Mouse (Mus musculus) retina, postnatal 7 days (tissue): ENCODE data around the gene Cacna2d4.
"Not testable (repeated sequence)": the region's sequence is repeated elsewhere in the genome, so short reads cannot be mapped to it uniquely, and the experiment has no call there.

ENCODE experiments used
- DNase-seq: peaks from one replicate; pipeline ENCODE4 v3.0.0-alpha.2; 2012; ENCODE audit warnings: low read depth, low spot score

Cacna2d4 gene

DNA sequence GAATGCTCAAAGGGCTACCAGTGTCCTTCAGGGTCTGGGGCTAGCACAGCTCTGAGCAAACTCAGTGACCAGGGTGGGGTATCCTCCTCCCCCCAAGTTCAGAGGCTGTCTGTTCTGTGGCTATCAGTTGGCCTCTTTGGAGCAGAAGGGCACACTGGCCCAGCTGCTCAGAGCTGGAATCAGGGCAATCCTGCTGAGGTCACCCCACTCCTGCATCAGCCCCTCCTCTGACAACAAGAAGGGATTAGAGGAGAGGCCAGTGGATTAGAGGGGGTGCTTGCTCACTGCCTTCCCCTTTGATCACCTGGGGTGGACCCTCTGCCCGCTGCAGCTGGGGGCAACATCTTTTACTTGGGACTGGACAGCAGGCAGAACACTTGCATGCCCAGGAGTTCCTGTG is at the start of gene Cacna2d4:
TSS of gene Cacna2d4 (plus strand) at position 286 of the 400 bp plus-strand sequence.
- peak; percentile 69 for DNase-seq

- DNase-seq, result peak; percentile 14
These were observed 49.7 kb upstream of the Cacna2d4 start for GRCm38 (mm10) chr6:119186658-119187057.

GRCm38 (mm10) chr6:119187631-119188030 is 48.7 kb upstream of the Cacna2d4 start:
- no peak for DNase-seq

- no peak for DNase-seq
These were observed 44.8 kb upstream of the Cacna2d4 start for GRCm38 (mm10) chr6:119191478-119191877.

DNA sequence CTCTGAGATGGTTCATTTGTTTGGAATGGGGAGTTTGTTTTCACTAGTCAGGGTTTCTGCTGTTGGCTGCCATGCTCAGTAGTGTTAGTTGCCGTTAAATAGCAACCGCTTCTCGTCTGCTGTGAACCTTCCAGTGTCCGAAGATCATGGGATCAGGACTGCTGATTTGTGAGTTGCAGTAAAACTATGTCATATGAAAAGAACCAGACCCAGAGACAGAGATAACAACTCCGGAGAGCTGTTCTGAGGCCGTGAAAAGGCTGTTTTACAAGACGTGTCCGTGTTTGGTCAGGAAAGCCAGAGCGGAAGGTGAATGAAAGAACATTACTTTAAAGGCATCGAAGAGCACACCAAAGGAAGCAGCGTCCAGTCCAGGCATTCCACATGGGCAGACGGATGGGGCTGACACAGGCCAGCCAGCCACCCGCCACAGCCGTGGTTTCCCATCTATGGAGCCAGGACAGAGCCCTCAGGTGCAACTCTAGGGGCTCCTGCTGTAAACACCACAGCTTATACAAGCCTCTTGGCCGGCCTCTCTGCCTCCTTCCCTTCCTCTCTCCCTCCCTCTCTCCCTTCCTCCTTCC is 42.7 kb upstream of the Cacna2d4 start:
- DNase-seq, result no peak

- no peak for DNase-seq
These were observed 42.2 kb upstream of the Cacna2d4 start for GRCm38 (mm10) chr6:119194161-119194560.

GRCm38 (mm10) chr6:119194601-119195000 is 41.7 kb upstream of the Cacna2d4 start:
- no peak for DNase-seq

DNA sequence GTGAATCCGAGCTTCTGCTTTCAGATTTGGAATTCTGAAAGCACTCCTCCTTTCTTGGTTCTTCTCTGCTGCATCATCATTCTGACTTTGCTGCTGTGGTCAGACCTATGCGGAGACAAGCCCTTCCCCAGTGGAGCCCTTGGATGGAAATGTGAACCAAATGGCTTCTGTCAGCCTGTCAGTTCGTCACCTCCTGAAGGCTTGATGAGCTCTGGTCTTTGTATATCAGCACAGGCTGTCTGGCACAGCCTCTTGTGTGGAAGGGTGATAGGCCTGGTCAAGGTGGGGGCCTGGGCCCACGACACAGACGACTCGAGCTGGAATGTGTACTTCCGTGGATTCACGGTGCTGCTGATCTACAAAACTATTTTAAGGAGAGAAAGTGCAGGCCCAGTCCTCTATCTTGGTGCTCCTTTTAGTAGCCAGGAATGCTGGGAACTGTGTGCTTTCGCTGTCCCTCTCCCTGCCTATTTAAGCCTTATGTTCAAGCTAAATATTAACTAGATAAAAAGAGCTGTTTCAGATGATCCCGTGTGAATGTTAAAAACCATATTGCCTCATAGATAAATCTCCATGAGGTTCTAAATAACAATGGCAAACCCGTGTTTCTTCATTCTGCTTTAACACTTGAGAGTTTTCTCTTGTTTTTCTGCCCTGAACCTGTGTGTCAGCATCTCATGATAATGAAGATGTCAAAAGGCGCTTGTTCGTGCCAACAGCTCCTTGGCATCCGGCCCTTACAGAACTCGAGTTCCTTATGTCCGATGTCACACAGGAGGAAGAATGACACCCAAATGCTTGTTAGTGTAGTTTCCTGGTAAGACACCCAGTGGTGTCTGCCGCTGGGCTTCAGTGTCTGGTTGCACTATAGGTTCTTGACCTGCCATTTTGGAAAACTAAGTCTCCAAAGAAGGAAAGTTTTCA is 39.7 kb upstream of the Cacna2d4 start, which contains the start of gene Cacna1c:
TSS of gene Cacna1c (minus strand) at position 37 of the 924 bp plus-strand sequence.
- no peak for DNase-seq

GRCm38 (mm10) chr6:119198534-119199273 is 37.6 kb upstream of the Cacna2d4 start:
- DNase-seq, result no peak

GRCm38 (mm10) chr6:119199274-119199879 is 36.9 kb upstream of the Cacna2d4 start:
- DNase-seq, result no peak

GRCm38 (mm10) chr6:119200362-119200761 is 36.0 kb upstream of the Cacna2d4 start:
- DNase-seq, result no peak

DNA sequence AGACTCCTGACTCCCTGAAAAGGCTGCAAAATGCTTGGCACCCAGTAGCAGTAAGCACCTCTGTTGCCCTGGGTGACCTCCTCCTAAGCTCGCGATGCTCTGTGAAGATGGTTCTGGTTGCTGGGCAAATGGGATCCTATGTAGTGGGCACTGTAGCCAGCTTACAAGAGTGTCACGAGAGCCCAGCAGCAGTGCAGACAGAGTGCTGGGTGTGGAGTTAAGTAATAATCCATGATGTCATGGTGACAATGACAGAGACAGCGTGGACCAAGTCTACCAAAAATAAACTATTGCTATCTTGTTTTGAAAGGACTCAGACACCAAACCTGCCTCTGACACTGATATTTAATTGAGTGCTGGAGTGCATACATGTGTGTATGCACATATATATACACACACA is 34.8 kb upstream of the Cacna2d4 start:
- DNase-seq, result no peak

GRCm38 (mm10) chr6:119204286-119204685 is 32.0 kb upstream of the Cacna2d4 start:
- no peak for DNase-seq

- DNase-seq, result no peak
These were observed 31.4 kb upstream of the Cacna2d4 start for GRCm38 (mm10) chr6:119204915-119205314.

DNA sequence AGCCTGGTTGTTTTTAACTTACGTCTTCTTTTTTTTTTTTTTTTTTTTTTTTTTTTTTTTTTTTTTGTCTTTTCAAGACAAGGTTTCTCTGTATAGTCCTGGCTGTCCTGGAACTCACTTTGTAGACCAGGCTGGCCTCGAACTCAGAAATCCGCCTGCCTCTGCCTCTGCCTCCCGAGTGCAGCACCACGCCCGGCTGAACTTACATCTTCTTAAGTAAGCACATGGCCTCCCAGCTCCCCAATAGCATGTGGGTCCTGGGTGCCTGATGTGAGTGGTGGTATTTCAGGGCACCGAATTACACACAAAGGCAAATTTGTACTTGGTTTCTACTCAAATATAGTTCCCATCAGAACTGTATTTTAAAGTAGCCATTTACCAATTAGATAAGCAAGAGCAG is 30.3 kb upstream of the Cacna2d4 start:
- DNase-seq, result not testable (repeated sequence)

DNA sequence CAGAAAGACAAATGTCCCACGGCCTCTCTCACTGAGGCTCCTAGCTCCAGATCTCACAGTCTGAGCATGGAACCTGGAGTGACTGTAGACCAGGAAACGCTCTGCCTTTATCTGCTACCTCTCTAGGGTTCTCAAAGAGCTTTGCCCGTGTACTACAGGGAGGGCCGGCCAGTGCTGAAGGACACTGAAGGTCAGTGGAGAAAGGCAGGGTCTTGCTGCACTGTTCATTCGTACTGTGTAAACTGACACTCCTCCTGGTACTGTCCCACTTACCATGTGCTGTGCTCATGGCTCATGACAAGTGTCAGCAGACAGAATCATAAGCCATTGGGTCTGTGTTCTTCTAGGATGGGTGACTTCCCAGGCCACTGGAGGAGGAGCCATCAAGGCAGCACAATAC is 23.0 kb upstream of the Cacna2d4 start:
- DNase-seq, result no peak

DNA sequence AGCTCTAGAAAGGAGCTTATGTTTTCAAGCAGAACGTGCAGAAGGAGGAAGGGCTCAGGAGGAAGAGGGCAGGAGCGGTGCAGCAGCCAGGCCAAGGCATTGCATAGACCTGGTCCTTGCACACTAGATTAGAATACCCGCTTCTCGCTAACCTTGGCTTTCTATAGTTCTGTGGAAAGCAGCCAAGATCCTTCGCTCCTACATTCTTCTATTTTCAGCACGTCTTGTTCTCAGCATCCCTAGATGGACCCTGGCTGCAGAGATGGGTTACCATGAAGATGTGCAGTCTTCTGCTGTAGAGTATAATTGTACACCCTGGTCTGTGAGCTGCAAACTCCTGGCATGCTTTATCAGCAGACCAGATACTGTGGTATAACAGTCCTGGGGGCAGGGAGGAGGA is 22.1 kb upstream of the Cacna2d4 start:
- DNase-seq, result no peak

DNA sequence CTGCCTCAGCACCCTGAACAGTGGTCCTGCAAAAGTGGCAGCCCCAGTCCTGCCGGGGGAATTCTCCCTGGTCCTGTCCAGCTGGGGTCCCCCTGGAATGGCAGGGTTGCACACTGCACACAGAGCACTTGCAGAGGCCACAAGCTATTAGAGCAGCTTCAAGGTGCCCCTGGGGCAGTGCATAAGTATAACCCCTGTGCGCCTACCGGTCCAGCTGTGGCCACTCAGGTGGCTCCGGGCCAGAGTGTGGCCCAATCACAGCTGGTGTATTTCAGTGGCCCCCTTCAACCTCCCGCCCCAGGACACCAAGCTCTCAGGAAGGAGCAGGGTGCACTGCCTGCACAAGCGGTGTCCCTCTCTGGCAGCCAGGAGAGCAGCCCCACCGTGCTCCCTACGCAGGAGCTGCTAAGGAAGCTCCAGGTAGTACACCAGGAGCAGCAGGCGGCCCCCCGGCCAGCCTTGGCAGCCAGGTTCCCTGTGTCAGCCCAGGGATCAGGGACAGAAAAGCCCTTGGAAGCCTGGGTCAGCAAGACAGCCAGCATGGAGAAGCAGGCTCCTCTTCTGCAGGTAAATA is 21.2 kb upstream of the Cacna2d4 start:
- DNase-seq, result no peak

GRCm38 (mm10) chr6:119217661-119218060 is 18.7 kb upstream of the Cacna2d4 start:
- no peak for DNase-seq

- DNase-seq, result no peak
These were observed 17.7 kb upstream of the Cacna2d4 start for GRCm38 (mm10) chr6:119218591-119218990.

DNA sequence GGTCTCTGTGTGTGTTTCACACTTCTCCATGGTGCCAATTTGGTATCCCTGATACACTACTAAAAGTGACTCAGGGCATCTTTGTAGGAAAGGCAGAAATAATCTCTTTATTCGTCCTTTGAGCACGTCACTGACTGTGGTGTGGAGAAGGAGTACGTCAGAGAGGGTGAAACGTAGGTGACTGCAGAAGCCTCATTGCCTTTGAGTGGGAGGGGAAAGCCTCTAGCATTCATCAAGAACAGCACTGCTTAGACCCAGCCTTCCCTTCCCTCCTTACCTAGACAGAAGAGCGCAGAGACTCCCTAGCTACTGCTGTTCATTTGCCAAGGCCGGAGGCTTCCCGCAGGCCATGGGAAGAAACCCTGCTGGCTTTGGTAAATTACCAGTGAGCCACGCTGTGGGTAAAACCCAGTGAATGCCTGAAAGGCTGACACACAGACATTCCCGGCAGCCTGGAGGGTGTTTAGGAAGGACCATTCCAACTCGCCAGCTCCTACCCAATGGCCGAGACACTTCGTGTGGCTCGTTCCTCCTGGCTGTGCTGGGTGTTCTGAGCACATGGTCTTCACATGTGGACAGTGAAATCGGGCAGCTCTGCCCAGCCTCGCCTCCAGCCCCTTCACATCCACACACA is 17.0 kb upstream of the Cacna2d4 start:
- DNase-seq, result no peak
